Mouse (Mus musculus) forebrain, embryonic 16.5 days (tissue): ENCODE measurements around the gene Zfp85. TPM values are rescaled to one million over a fixed set of nuclear protein-coding genes. Genes with fewer than 3 reads are reported as not detected.
A peak's percentile ranks its signal among the peaks of the same experiment; 100 is the strongest.
"Not testable (repeated sequence)": the region's sequence is repeated elsewhere in the genome, so short reads cannot be mapped to it uniquely, and the experiment has no call there.

Experiments
- ATAC-seq: fragments of 200-750 bp; cut with Nextera tagmentation; 2 replicates; pipeline ENCODE4 v1.8.0; 2017; ENCODE audit warnings: mild to moderate bottlenecking, moderate library complexity
- H3K27ac ChIP-seq: fragments of 300-500 bp; sonication (generic); 2 replicates; pipeline ENCODE4 v1.5.1; 2014; ENCODE audit warnings: low read length, control low read depth
- H3K27me3 ChIP-seq: fragments of 300-500 bp; sonication (generic); replicated peaks from 2 replicates; pipeline ENCODE4 v1.6.1; 2014; ENCODE audit warnings: low read length; ENCODE audit not compliant: control insufficient read depth, insufficient read depth
- H3K36me3 ChIP-seq: fragments of 300-500 bp; sonication (generic); 2 replicates; pipeline ENCODE4 v1.6.1; 2014; ENCODE audit not compliant: control insufficient read depth, insufficient read depth
- H3K4me1 ChIP-seq: fragments of 300-500 bp; sonication (generic); replicated peaks from 2 replicates; pipeline ENCODE4 v1.6.1; 2014; ENCODE audit warnings: low read length; ENCODE audit not compliant: control insufficient read depth, insufficient read depth
- H3K4me2 ChIP-seq: fragments of 300-500 bp; sonication (generic); 2 replicates; pipeline ENCODE4 v1.6.1; 2014; ENCODE audit warnings: mild to moderate bottlenecking, low read length, control low read depth
- H3K4me3 ChIP-seq: fragments of 300-500 bp; sonication (generic); replicated peaks from 2 replicates; pipeline ENCODE4 v1.5.1; 2014; ENCODE audit warnings: mild to moderate bottlenecking, low read length, control low read depth
- H3K9ac ChIP-seq: fragments of 300-500 bp; sonication (generic); replicated peaks from 2 replicates; pipeline ENCODE4 v1.6.1; 2014; ENCODE audit warnings: low read depth, low read length, control low read depth
- H3K9me3 ChIP-seq: fragments of 300-500 bp; sonication (generic); 2 replicates; pipeline ENCODE4 v1.6.1; 2016; ENCODE audit warnings: low read length; ENCODE audit not compliant: control insufficient read depth
- WGBS: fragments of 180-500 bp; shearing (Covaris S2); extraction: QIAGEN DNeasy Blood & Tissue Kit; methylation state at CpG from one replicate; pipeline ENCODE4 v1.1.7; 2014; 5-methylcytosine and 5-hydroxymethylcytosine counted together
- polyA plus RNA-seq: library from polyadenylated mRNA; unstranded; fragments of >200 nt; fragmentation: Nextera tagmentation; extraction: Ambion mirVana; gene quantifications from 2 replicates; pipeline ENCODE4 v1.2.1, GENCODE M21; 2015

Zfp85 gene
- polyA plus RNA-seq, 1 experiment from 2014 or later = 9.0 TPM

DNA sequence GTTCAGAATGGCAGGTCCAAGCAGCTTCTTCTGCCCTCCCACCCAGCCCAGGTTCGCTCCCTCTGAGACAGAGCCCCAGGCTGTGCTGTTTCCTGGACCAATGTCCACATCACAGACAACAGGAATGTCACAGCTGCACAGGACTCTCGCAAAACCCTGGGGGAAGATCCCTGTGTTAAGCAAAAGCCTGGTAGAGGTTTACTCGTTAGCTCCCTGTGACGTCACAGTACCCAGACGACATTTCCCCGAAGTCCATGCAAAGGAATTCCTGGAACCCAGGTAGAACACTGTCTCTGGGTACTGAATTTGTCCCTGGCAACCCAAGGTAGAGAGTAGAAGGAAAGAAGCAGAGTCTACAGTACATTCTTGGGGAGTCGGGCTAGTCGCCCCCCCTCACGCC, 11.1 kb downstream of the Zfp85 start:
- no peak overlapping the region for H3K9ac ChIP-seq
- H3K4me2 ChIP-seq = no peak overlapping the region
- H3K27ac ChIP-seq = no peak overlapping the region
- WGBS = 92% methylated on average over 9 of the region's 9 CpGs
- H3K36me3 ChIP-seq = peaks cover 10% of the 10 kb centered on the region
- H3K9me3 ChIP-seq = peaks cover under 1% of the 10 kb centered on the region; the same call in 1 of the 2 replicates
- no peaks in the 10 kb centered on the region for H3K27me3 ChIP-seq
- H3K4me3 ChIP-seq = no peak overlapping the region
- no peaks in the 10 kb centered on the region for H3K4me1 ChIP-seq
- ATAC-seq = no peak

- Histone ChIP-seq H3K4me2 (no peak overlapping the region), H3K27me3 (no peaks in the 10 kb centered on the region), H3K4me1 (no peaks in the 10 kb centered on the region), H3K27ac (no peak overlapping the region), H3K36me3 (peaks cover 1% of the 10 kb centered on the region), H3K9me3 (no peaks in the 10 kb centered on the region), H3K4me3 (no peak overlapping the region), H3K9ac (no peak overlapping the region)
- WGBS = 94% methylated on average over 3 of the region's 3 CpGs
- no peak for ATAC-seq
Observed at GRCm38 (mm10) chr13:67742941-67743340, 12.1 kb downstream of the Zfp85 start.

GRCm38 (mm10) chr13:67734391-67734790, 20.6 kb downstream of the Zfp85 start:
- H3K27ac ChIP-seq, H3K4me2 ChIP-seq, H3K36me3 ChIP-seq, H3K27me3 ChIP-seq, H3K9me3 ChIP-seq, H3K4me3 ChIP-seq, H3K4me1 ChIP-seq, ATAC-seq, H3K9ac ChIP-seq: not testable (repeated sequence)
- 96% methylated on average over 9 of the region's 9 CpGs for WGBS

DNA sequence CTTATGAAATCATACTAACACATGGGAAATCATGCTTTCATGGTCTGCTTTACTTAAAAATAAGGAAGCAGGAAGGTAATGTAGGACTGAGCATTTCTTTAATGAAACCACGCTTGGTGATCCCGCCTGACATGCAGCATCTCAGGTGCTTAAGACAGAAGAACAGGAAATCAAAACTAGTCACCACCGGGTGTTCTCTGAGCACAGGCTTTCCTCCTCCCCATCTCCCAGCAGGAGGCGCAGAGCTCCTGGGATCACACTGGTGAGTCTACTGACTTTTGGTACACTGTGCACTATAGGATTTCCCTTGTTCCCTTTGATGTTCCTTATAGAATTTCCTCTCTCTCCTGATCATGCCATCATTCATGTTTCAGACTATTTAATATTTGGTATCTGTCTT, 25.6 kb downstream of the Zfp85 start:
- peak; percentile 80 for ATAC-seq
- peak overlapping the region; percentile 65 for H3K4me2 ChIP-seq
- not testable (repeated sequence) for H3K4me1 ChIP-seq, H3K27me3 ChIP-seq, H3K36me3 ChIP-seq, H3K9me3 ChIP-seq, H3K27ac ChIP-seq
- peak overlapping the region; percentile 68 for H3K4me3 ChIP-seq
- 35% methylated on average over 4 of the region's 4 CpGs for WGBS
- peak overlapping the region; percentile 68 for H3K9ac ChIP-seq

- Histone ChIP-seq H3K4me2 (peak within 1 kb of the TSS; percentile 65), H3K27ac (no peak within 1 kb of the TSS), H3K27me3 (no peaks in the 10 kb centered on the region), H3K36me3 (no peaks in the 10 kb centered on the region), H3K9ac (peak within 1 kb of the TSS; percentile 68), H3K4me3 (peak within 1 kb of the TSS; percentile 68), H3K9me3 (no peaks in the 10 kb centered on the region), H3K4me1 (0 out of 2 replicates have a peak, but pooled peaks cover 5% of the 10 kb centered on the region)
- WGBS = 1% methylated on average over 18 of the region's 21 CpGs
- peak; percentile 90 for ATAC-seq
Observed at GRCm38 (mm10) chr13:67728641-67729318, 26.2 kb downstream of the Zfp85 start, which contains the start of gene Zfp65. Gene Zfp65, minus strand, starts transcription at chr13:67729173.

- WGBS = 77% methylated on average over 1 of the region's 1 CpGs
- Histone ChIP-seq H3K4me1 (peaks cover 8% of the 10 kb centered on the region), H3K9ac (no peak overlapping the region), H3K36me3 (no peaks in the 10 kb centered on the region), H3K9me3 (no peaks in the 10 kb centered on the region), H3K4me2 (peak overlapping the region; percentile 65), H3K27ac (no peak overlapping the region), H3K27me3 (no peaks in the 10 kb centered on the region), H3K4me3 (no peak overlapping the region)
- no peak for ATAC-seq
Observed at GRCm38 (mm10) chr13:67728106-67728505, 26.9 kb downstream of the Zfp85 start.

DNA sequence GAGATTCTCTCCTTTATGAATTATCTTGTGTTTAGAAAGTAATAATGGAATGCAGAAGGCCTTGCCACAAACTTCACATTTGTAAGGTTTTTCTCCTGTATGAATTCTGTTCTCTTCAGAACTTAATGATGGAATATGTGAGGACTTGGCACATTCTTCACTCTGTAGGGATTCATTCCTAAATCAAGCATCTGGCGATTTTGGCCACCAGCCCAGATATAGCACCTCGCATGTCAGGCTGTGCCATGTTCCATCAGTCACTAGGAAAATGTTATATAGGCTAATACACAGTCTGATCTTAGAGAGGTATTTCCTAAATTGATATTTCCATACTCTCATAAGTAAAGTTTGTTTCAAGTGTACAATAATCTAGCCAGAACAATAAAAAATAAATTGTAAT, 29.7 kb downstream of the Zfp85 start:
- not testable (repeated sequence) for H3K9ac ChIP-seq, H3K9me3 ChIP-seq, H3K4me2 ChIP-seq, H3K36me3 ChIP-seq, H3K4me3 ChIP-seq, ATAC-seq, H3K27ac ChIP-seq, H3K27me3 ChIP-seq
- peaks cover 10% of the 10 kb centered on the region for H3K4me1 ChIP-seq
- WGBS = 50% methylated on average over 2 of the region's 2 CpGs

GRCm38 (mm10) chr13:67723848-67724479, 31.1 kb downstream of the Zfp85 start:
- Histone ChIP-seq H3K9ac (peak overlapping the region; percentile 66), H3K4me3 (peak overlapping the region; percentile 82), H3K27me3 (no peaks in the 10 kb centered on the region), H3K4me1 (peaks cover 5% of the 10 kb centered on the region), H3K9me3 (no peaks in the 10 kb centered on the region), H3K36me3 (no peaks in the 10 kb centered on the region), H3K4me2 (peak overlapping the region; percentile 68), H3K27ac (peak overlapping the region; percentile 16)
- ATAC-seq = peak; percentile 90
- WGBS = under 1% methylated on average over 17 of the region's 17 CpGs
